Mouse (Mus musculus) testis, adult 2 months (tissue): ENCODE results near the gene Nr1h4.

ENCODE experiments used
- CTCF ChIP-seq: fragments of 200-500 bp; IDR thresholded peaks from 2 replicates; pipeline ENCODE4 v1.5.1; 2012; ENCODE audit warnings: low read depth, mild to moderate bottlenecking, inconsistent platforms, low read length, moderate library complexity; ENCODE audit not compliant: control insufficient read depth, insufficient read depth, insufficient replicate concordance
- POLR2A ChIP-seq: fragments of 200-500 bp; IDR thresholded peaks from 2 replicates; pipeline ENCODE4 v1.6.1; 2012; ENCODE audit warnings: low read depth, mild to moderate bottlenecking, inconsistent platforms, low read length, moderate library complexity; ENCODE audit not compliant: control insufficient read depth

- TF ChIP-seq POLR2A, result no peak
- no peak for TF ChIP-seq CTCF
Measured at GRCm38 (mm10) chr10:89573421-89573820, 40.0 kb upstream of the Nr1h4 start.
